Mouse (Mus musculus): ENCODE results near the gene Rsad2.

Rsad2 gene

GRCm38 (mm10) chr12:26401696-26402470 lies 54.4 kb downstream of the Rsad2 start:
- WGBS, result 72% methylated on average over 10 of the region's 10 CpGs

DNA sequence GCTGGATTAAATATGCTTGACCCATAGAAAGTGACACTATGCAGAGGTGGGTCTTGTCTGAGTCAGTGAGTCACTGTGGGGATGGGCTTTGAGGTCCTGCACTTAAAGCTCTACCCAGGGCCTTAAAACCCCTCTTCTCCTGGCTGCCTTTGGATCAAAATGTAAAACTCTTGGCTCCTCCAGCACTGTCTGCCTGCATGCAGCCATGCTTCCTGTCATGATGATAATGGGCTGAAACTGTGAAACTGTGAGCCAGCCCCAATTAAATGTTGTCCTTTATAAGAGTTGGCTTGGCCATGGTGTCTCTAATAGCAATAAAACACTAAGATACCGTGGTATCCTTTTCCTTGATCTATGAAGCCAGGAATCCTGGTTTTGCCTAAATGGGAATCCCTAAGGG lies 55.0 kb downstream of the Rsad2 start:
- 64% methylated on average over 1 of the region's 1 CpGs for WGBS

- WGBS, result 100% methylated on average over 1 of the region's 1 CpGs
Observed at GRCm38 (mm10) chr12:26400762-26401161, 55.5 kb downstream of the Rsad2 start.

GRCm38 (mm10) chr12:26399391-26399790 lies 56.9 kb downstream of the Rsad2 start:
- 54% methylated on average over 6 of the region's 6 CpGs for WGBS

DNA sequence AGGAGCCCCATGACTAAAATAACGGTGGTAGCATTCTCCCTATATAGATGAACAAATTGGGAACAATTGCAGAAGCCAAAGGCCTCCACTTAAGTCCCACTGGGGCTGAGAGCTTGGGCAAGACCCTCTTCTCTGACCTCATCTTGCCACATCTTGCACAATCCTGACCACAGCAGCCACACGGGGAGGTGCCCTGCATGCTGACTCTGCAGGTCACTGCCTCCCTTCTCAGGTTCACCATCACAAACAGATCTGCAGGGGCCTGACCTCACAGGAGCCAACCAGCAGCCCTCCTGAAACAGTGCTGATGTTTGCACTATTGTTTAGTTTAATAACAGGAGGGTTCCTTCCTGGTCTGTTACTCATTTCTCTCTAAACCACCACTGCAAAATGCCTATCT lies 57.7 kb downstream of the Rsad2 start:
- WGBS, result 51% methylated on average over 2 of the region's 2 CpGs

- 57% methylated on average over 13 of the region's 13 CpGs for WGBS
Observed at GRCm38 (mm10) chr12:26394485-26395470, 61.5 kb downstream of the Rsad2 start.

DNA sequence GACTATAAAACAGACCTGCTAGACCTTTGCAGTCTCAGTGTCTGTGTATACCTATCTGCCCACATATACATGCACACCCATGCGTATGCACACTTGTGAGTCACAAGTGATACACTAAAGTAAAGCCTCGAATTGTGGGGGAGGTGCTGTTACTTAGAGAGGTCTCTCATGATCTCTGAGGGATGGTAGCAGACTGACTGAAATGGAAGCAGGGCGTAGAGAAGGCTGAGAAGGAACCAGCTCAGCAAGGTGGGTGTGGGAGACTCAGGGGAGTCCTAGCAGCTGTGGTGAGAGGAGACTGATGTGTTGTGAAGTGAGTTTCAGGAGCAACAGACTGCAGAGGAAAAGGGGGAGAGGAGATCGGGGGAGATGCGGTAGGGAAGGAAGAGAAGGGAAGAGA lies 63.0 kb downstream of the Rsad2 start:
- 49% methylated on average over 5 of the region's 5 CpGs for WGBS

Measured in cerebral cortex, adult 2 months (tissue).